Mouse (Mus musculus) gastrocnemius, adult 18-20 months (tissue): ENCODE data around the gene Plcd1. TPM values are rescaled to one million over a fixed set of nuclear protein-coding genes. Genes with fewer than 3 reads are reported as not detected.

ENCODE experiments used
- DNase-seq: peaks from one replicate; pipeline ENCODE4 v3.0.0; 2021; ENCODE audit warnings: low spot score
- total RNA-seq, 2 experiments: library from RNA; stranded (reverse); gene quantifications; 2 replicates each; pipeline ENCODE4 v1.2.3; 2021

Gene Plcd1
- total RNA-seq, 2 experiments from 2014 or later = 5.5 to 6.3 TPM

DNA sequence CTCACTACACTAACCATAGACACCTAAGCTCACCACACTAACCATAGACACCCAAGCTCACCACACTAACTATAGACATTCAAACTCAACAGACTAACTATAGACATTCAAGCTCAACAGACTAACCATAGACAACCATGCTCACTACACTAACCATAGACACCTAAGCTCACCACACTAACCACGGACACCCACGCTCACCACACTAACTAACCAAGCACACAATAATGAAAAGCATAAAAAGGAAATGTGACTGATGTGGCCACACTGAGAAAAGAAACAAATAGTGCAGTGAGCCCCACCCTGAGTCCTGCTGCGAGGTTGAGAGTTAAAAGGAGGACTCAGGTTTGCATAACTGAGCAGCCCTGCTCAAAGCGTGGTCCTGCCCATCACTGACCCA, 38.0 kb downstream of the Plcd1 start:
- no peak for DNase-seq

DNA sequence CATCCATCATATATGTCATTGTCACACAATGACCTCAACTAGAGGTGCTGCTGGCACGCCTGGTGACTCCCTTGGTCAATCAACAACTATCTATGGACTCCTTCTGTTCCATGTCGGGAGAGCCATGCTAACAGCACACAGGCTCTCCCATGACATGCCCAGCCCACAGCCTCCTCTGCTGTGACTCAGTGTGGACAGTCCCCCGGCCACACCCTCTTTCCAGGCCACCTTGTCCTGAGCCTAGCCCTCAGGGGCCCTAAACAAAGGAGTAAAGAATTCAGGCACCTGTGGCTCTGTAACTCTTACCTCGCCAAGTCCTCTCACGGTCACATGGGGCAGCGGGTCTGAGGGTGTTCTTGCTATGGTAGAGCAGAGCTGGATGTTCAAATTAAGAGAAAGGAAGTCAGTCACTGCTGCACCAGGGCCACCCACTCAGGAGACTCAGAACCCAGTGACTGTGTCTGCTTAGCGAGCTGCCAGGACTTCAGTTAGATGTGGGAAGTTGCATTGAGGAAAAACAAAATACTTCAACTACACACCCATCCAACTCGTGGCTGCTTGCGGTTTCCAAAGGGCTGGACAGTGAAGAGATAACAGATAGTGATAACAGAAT, 39.2 kb downstream of the Plcd1 start:
- no peak for DNase-seq

DNA sequence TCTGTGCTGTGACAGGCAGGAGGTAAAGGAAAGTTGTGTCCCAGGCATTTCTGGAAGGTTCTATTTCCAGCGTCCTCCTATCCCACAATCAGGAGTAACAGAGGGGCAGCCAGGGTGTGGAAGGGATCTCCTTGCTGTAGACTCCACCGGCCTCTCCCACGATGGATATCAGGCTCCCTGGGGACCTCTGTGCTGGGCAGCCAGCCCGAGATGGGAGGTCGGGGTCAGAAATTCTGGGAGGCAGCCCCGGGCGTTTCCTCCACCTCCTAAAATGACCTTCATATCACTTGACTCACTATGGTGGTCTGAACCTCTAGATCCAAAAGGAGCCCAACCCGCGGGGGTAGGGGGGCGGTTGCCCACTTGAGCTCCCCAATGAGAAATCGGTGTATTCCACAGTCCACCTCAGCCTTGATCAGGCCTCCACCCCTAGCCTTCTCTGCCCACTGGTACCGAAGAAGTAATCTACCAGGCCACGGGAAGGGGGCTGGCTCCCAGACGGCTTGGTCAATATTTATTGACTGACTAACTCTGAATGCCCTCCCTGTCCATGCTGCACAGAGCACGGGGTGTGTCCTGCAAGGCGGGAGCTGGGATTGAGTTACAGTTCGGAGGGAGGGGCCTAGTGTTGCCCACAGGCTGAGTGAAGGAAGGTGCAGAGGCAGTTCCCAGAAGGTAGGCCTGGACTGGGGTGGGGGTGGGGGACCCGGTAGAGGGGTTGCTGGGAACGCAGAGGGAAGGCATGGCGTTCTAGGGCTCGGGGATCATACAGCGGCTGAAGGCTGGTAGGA, 41.0 kb downstream of the Plcd1 start, which contains the start of gene Vill:
Vill (plus strand) TSS at position 625 of the 791 bp plus-strand sequence.
- peak; percentile 39 for DNase-seq

DNA sequence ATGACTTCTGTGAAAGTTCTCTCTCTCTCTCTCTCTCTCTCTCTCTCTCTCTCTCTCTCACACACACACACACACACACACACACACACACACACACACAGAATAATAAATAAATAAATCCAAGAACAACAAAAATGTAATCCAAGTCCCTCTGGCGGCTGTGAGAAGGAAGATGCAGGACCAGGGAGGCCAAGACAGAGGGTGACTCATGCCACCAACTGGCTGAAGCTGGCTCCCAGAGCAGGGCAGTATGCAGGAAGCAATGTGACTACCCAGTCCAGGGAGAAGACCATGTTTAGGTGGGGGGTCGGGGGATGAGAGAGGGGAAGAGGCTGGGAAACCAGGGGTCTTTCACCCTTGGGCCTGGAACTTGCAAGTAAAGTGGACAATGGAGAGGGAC, 42.1 kb downstream of the Plcd1 start:
- no peak for DNase-seq

DNA sequence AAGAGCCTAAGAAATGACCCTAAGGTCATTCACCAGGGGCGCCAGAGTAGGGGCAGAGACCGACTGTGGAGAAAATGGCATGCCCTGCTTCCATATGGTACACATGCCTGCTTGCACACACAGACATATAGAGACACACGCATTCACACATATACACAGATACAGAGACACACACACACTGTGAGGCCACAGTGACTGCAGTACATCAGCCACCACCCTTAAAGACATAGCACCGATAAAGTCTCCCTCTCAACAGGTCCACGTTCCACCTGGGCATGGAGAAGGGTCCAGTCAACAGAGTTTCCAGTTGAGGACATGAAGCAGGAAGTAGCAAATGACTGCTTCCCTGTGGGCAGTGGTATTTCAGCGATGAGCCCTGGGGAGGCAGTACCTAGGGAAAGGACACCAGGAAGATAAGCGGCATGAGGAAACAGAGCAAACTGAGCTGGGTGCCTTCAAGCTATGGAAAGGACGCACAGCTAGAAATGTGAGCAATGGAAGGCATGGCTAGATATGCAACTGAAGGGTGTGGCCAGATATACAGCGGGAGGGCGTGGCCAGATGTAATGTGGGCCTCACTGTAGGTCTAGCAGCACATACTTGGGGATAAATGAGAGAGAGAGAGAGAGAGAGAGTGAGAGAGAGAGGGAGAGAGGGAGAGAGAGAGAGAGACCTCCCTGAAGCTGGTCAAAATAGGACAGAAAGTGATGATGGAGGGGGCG, 45.0 kb downstream of the Plcd1 start:
- no peak for DNase-seq

DNA sequence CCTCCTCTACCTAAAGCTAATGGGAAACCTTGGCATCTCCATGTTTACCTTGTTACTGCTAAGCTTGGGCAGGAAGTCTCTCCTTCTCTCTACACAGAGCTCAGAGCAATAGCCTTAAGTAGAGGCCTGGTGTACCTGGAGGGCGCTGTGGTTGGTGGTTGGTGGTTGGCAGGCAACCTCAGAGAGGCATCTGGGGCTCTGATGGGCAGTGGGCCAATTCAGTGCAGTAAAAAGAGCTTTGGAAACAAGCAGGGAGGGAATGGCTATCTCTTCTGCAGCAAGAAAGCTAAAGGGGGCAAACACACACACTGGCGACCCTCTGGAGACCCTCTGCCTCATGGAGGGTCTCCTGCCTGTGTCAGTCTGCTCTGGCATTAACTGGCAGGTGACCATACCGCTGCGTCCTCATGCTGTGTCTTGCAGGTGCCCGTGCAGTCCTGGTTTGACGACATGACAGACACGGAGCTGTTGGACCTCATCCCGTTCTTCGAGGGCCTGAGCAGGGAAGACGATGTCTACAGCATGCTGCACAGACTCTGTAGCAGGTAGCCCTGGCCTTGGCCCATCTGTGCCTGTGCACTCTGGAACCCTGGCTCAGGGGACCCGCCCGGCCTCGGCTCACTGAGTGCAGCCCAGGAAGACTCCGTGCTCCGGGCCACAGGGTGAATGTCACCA, 53.1 kb downstream of the Plcd1 start:
- DNase-seq = no peak

DNA sequence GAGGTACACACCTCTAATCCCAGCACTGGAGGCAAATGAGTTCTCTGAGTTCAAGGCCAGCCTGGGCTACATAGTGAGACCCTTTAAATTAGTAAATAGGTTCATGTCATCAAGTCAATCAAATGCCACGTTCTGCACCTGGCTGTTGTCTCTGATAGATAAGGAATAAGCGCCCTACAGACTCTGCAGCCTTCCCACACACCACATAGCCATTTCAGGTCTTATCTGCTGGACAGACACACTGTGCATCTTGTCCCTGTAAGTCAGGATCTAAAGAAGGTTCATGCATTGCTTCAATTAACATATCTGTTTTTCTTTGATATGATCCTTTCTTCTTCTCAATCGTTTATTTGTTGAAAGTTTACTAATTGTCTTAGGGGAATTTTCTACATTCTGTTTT, 54.7 kb downstream of the Plcd1 start:
- no peak for DNase-seq

DNA sequence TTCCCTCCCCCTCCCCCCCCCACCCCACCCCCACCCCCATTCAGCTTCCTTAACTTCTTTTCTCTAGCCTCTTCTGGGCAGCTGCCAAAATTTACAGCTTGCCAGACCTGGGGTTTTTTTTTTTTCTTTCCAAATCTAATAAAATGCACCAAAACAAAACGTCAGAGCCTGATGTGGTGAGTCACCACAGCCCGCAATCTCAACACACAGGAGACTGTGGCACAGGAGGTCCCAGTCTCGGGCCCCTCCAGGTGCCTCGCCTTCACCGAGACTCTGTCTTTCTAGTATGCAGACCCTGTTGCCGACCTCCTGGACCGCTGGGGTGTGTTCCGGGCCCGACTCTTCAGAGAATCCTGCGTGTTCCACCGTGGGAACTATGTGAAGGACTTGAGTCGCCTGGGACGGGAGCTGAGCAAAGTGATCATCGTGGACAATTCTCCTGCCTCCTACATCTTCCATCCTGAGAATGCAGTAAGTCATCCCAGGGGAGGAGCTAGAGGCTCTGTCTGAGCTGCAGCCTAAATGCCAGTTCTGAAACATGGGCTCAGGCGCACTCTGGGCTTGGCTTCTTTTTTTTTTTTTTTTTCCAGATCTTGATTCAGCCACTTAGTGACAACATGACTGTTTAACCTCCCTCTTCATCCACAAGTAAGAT, 56.1 kb downstream of the Plcd1 start:
- DNase-seq = no peak

DNA sequence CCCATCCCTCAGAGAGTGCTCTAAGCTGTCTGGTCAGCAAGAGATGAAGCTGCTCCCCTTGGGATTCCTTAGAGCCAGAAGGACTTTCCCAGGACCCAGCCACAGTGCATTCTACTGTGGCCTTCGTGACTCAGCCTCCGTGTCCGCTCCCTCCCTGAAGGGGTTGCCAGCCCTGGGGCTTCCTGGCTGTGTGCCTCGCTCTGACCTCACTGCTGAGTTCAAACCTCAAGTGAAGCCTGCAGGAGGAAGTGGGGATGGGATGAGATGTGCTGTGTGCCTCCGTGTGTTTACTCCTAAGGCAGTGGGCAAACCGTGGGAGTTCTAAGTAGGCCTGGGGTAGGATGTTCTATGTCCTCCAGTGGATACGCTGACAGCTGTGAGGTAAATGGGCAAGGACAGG, 57.5 kb downstream of the Plcd1 start:
- peak; percentile 86 for DNase-seq

DNA sequence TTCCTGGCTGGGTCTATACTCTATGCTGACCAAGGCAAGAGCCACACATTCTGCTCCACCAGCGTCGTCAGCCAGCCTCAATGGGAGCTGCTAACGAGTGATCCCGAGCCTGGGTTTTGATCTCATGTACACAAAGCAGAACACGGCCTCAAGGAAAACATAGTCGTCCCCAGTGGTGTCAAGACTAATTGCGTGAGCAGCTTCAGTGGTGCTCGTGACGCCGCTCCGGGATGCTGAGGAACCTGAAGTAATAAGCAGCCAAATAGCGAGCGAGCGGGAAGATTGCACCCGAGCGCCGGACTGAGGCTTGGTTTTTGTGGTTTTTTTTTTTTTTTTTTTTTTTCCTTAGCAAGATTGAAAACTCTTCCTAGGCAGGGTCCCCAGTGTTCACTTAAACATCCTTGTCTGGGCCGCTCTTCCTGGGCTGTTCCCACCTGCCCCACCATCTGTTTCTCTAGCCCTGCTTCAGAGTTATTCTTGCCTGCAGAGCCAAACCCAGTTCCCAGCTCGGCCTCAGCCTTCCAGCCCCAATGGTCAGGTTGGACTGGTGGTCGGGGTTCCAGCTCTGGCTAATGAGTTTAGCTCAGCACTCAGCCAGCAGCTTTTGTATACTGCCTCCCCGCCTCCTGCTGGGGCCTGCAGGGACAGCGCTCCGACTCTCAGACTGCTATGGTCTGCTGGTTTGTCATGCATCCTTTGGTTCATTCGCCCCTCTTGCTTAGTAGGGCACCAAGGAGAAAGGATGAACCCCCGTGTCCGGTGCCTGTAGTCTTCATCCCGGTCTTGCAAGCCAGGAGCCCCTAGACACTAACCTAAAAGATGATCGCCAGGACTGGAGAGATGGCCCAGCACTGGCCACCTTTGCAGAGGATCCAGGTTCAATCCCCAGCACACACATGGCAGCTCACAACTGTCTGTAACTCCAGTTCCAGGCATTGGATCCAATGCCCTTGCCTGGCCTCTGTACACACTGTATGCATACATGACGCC, 58.3 kb downstream of the Plcd1 start:
- DNase-seq = no peak

DNA sequence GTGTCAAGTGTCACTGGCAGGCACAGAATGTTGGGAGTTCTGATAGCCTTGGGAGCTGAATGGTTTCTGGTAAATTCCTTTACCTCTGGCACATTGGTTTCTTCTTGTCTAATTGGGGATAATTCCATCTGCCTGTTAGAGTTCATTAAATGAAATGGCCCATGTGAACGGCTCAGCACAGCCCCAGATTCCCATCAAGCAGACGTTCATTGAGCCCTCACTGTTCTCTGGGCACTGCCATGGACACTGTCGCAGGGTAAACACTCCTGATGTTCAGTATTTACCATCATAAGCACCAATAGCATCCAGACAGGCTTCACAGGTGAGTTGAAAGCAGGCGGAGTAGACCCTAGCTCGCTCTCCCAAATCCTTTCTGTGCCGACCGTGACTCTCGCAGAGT, 59.2 kb downstream of the Plcd1 start:
- no peak for DNase-seq

DNA sequence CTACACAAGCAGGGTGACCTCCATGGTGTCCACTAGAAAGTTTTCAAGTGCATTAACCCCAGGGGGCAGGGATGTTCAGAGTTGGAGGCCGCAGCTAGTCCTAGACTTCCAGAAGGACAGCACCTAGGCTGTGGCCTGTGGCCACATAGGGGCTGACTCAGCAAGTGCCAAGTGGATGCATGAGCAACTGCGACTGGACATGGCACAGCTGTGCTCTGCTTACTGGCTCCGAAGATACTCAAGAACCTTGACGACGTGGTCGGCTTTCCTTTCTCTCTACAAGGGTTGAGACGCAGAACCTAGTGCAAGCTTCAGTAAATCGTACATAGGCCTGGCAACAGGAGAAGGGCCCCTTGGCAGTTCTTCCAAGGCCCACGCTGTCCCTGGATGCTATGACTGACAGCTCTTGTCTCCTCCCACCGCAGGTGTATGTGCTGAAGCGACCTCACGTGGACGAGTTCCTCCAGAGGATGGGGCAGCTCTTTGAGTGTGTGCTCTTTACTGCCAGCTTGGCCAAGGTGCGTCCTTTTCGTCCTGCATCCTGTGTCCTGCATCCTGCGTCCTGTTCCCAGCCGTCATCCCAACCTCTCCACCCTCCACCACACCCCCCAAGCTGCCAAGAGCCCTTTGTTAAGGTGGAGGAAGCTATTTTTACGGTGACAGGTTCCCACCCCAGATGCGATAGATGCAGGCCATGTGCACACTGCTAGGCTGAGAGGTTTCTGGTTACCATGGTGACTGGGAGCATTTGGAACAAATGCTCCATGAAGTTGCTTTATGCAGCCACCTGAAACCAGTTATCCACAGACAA, 60.0 kb downstream of the Plcd1 start:
- no peak for DNase-seq

DNA sequence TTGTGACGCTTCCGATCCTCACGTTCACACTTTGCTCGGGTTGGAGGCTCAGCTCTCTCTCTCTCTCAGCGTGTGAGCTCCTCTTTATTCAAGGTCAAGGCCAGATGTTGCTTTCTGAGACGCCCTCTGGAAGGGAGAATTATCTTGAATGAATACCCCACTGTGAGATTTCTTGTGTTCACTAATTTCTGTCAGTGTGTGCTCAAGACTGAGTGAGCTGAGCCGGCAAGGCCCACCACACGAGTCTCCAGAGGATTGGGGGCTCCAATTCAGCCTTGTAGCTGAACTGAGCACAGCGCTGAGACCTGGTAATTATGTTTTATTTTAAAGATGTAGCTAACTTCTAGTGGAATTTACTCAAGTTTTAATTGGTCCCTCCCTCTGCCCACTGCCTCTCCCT, 60.8 kb downstream of the Plcd1 start:
- DNase-seq = no peak

DNA sequence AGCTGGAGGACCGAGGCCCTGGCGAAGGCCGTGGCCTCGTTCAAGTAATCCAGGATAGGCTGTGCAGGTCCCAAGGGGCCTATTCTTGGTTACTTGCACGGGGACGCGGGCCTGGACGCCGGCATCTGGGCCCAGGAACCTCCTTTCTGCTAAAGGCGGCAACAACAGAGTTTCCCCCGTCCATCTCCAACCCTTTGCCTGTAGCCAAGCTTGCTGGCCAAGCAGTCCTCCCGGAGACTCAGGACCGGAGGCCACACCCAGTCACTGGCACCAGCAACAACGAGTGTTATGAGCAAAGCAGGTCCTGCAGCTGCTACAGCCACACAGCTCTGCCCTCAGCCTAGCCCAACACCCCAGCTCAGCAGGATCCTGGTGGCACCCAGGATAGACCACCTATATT, 61.5 kb downstream of the Plcd1 start:
- peak; percentile 74 for DNase-seq

DNA sequence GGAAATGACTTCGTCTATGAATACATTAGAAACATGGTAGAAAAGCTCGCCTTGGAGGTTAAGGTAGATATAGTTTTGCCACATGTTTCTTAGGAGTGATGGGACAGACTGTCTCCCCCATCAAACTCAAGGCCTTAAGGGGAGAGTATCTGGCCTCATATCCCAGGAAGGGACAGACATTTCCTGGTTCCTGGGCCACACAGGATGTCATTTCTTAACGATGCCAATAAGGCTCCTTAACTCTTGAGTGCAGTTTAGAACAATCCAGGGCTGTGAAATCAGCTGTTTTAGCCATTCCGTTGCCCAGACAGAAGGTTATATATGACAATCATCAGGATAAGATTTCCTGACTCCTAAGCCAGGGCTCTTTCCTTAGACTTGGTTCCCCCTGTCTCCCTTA, 62.3 kb downstream of the Plcd1 start:
- no peak for DNase-seq

DNA sequence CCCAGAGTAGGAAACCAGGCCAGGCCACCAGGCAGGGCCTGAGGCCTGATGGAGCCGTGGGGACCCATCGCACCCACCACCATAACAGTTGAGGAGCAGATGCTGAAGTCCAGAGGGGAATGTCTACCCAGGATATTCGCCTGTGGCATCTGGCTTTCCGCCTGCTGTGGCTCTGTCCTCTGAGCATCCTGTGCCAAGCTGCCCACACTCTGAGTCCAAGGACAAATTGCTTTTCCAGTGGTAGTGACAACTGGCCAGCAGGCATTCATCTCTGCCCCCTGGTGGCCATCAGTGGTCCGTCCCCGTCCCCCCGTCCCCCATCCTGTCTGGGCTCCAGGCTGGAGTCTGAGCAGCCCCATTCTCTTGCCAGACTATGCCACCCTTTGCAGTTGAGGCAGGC, 63.7 kb downstream of the Plcd1 start:
- peak; percentile 62 for DNase-seq

DNA sequence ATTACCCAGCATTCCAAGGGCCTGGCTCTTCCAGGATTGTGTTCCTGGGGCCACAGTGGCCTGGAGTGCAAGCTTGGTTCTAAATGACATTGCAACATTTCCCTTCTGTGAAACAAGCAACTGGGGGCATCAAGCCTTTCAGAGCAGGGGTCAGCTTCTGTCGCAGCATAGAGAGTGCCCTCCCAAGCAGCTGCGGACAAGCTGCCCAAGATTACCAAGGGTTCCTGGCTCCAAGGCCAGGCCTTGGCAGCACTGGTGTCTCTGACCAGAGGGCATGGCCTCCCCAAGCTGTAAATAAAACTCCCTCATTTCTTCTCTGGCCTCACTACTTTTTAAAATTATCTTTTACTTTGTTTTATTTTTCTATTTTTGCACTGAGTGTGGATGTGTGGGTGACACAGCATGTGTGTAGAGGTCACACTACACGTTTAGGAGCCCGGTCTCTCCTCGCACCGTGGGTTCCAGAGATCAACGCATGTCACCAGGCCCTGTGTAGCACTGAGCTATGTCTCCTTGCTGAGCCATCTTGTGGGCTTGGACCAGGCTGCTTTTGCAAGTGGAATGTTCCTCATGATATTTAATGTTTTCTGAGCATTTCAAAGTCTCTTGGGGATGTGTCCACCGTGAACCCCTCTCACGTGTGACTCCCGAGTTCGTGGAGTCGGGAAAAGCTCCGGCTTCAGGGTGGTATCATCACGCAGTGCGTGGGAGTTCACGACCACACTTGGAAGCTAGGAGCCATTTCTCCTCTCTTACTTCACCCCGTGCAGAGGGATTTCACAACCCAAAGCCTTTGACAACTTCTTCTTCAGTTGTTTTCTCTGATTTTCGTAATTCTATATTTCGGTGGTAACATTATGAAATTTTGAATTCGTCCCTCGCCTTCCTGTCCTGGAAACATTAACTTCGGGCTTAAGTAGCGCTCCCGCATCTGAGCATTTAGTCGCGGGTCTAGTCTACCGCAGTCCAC, 64.8 kb downstream of the Plcd1 start:
- no peak for DNase-seq

DNA sequence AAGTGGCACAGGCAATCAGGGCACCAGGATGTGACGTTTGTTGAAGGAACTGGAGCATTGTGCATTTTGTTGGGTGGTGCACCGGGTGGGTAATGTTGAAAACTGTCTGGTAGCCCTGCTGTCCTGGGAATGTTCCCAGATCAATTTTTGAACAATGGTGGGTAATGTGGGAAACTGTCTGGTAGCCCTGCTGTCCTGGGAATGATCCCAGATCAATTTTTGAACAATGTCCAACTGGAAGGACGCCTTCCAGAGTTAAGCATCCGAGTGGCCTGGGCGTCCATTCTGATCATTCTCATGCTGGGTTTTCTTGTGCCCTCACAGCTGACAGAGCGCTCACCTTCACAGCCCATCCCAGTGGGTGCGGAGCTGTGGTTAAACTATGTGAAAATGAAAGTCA, 66.0 kb downstream of the Plcd1 start:
- DNase-seq = no peak
